Mouse (Mus musculus): Measurements from ENCODE around the gene Zc3hav1. TPM values are rescaled to one million over a fixed set of nuclear protein-coding genes. Genes with fewer than 3 reads are reported as not detected.

The Zc3hav1 gene
- polyA plus RNA-seq, 1 experiment, result 12.2 TPM

GRCm38 (mm10) chr6:38342666-38342992, 11.8 kb downstream of the Zc3hav1 start:
- DNase-seq, result no peak
- TF ChIP-seq CTCF (conservative IDR thresholded peaks at IDR 0.05; ENCODE audit: insufficient read depth, insufficient read length, low read depth, low read length), result no peak
- TF ChIP-seq POLR2A (IDR thresholded peaks at IDR 0.05; ENCODE audit: low read depth, low read length), result no peak
- no peak overlapping the region for H3K4me3 ChIP-seq (ENCODE audit: insufficient read depth, low read depth, low read length)
- H3K4me1 ChIP-seq (ENCODE audit: control insufficient read depth, insufficient read depth, low read length), result 0 out of 2 replicates have a peak, but pooled peaks cover 8% of the 10 kb centered on the region
- no peaks in the 10 kb centered on the region for H3K27me3 ChIP-seq (replicated peaks; ENCODE audit: control insufficient read depth, insufficient read depth, low read length)
- H3K36me3 ChIP-seq (ENCODE audit: control insufficient read depth, insufficient read depth, low read length), result no peaks in the 10 kb centered on the region
- WGBS, result 76% methylated on average over 8 of the region's 8 CpGs
- H3K27ac ChIP-seq (ENCODE audit: insufficient read depth, low read depth, low read length), result no peak overlapping the region

DNA sequence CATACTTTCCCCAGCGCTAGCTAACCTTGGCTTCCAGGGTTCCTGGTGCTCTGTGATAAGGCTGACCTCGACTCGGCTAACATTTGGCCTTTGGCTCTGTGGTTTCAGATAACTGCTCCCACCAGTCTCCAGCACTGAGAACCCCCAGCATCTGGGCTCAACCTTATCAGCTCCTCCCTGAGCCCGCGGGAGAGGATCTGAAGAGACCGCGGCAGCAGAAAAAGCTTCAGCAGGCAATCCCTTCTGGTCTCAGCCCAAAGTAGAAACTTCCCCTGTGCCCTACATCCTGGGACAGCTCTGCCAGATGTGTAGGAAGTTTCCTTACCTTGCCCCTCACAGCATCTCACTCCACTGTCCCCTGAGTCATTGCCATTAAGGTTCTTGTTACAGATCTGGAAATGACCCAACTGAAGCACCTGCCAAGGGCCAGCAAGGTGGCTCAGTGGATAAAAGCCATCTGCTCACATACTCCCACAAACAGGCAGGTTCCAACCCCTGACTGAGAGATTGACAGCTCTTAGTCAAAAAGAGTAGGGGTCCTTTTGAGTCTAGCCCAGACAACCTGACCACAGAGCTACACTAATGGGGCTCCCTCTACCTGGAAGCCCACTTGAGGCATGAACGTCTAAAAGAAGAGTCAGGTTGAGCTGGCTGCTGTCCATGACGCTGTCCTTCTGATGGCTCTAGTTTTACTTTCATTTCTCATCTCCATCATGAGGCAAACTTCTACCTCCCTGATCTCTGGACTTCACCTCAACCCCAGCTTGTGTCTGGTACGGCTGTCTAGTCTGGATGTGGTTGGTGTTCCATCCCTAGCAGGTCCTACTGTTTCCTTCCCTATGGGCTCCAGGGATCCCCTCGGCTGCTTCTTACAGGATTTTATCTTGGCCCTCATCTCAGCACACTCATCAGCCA, 12.4 kb downstream of the Zc3hav1 start:
- DNase-seq, result no peak
- H3K36me3 ChIP-seq (ENCODE audit: control insufficient read depth, insufficient read depth, low read length), result no peaks in the 10 kb centered on the region
- H3K27me3 ChIP-seq (replicated peaks; ENCODE audit: control insufficient read depth, insufficient read depth, low read length), result no peaks in the 10 kb centered on the region
- H3K27ac ChIP-seq (ENCODE audit: insufficient read depth, low read depth, low read length), result no peak overlapping the region
- WGBS, result 55% methylated on average over 11 of the region's 11 CpGs
- 0 out of 2 replicates have a peak, but pooled peaks cover 8% of the 10 kb centered on the region for H3K4me1 ChIP-seq (ENCODE audit: control insufficient read depth, insufficient read depth, low read length)
- TF ChIP-seq POLR2A (IDR thresholded peaks at IDR 0.05; ENCODE audit: low read depth, low read length) (no peak), CTCF (conservative IDR thresholded peaks at IDR 0.05; ENCODE audit: insufficient read depth, insufficient read length, low read depth, low read length) (no peak)
- H3K4me3 ChIP-seq (ENCODE audit: insufficient read depth, low read depth, low read length), result no peak overlapping the region

GRCm38 (mm10) chr6:38339078-38339477, 15.3 kb downstream of the Zc3hav1 start:
- H3K36me3 ChIP-seq (ENCODE audit: control insufficient read depth, insufficient read depth, low read length), result no peaks in the 10 kb centered on the region
- no peak for DNase-seq
- WGBS, result 89% methylated on average over 2 of the region's 2 CpGs
- no peak overlapping the region for H3K27ac ChIP-seq (ENCODE audit: insufficient read depth, low read depth, low read length)
- no peaks in the 10 kb centered on the region for H3K27me3 ChIP-seq (replicated peaks; ENCODE audit: control insufficient read depth, insufficient read depth, low read length)
- H3K4me1 ChIP-seq (ENCODE audit: control insufficient read depth, insufficient read depth, low read length), result 0 out of 2 replicates have a peak, but pooled peaks cover 3% of the 10 kb centered on the region
- no peak overlapping the region for H3K4me3 ChIP-seq (ENCODE audit: insufficient read depth, low read depth, low read length)
- TF ChIP-seq CTCF (conservative IDR thresholded peaks at IDR 0.05; ENCODE audit: insufficient read depth, insufficient read length, low read depth, low read length) (no peak), POLR2A (IDR thresholded peaks at IDR 0.05; ENCODE audit: low read depth, low read length) (no peak)

GRCm38 (mm10) chr6:38337951-38338350, 16.5 kb downstream of the Zc3hav1 start:
- Histone ChIP-seq H3K4me3 (ENCODE audit: insufficient read depth, low read depth, low read length) (no peak overlapping the region), H3K36me3 (ENCODE audit: control insufficient read depth, insufficient read depth, low read length) (no peaks in the 10 kb centered on the region), H3K4me1 (ENCODE audit: control insufficient read depth, insufficient read depth, low read length) (0 out of 2 replicates have a peak, but pooled peaks cover 3% of the 10 kb centered on the region), H3K27me3 (replicated peaks; ENCODE audit: control insufficient read depth, insufficient read depth, low read length) (no peaks in the 10 kb centered on the region), H3K27ac (ENCODE audit: insufficient read depth, low read depth, low read length) (no peak overlapping the region)
- DNase-seq, result peak; percentile 42
- no peak for TF ChIP-seq POLR2A (IDR thresholded peaks at IDR 0.05; ENCODE audit: low read depth, low read length)
- no peak for TF ChIP-seq CTCF (conservative IDR thresholded peaks at IDR 0.05; ENCODE audit: insufficient read depth, insufficient read length, low read depth, low read length)
- 67% methylated on average over 6 of the region's 6 CpGs for WGBS

- 88% methylated on average over 4 of the region's 4 CpGs for WGBS
- DNase-seq, result no peak
- no peaks in the 10 kb centered on the region for H3K27me3 ChIP-seq (replicated peaks; ENCODE audit: control insufficient read depth, insufficient read depth, low read length)
- no peaks in the 10 kb centered on the region for H3K36me3 ChIP-seq (ENCODE audit: control insufficient read depth, insufficient read depth, low read length)
- H3K4me3 ChIP-seq (ENCODE audit: insufficient read depth, low read depth, low read length), result no peak overlapping the region
- H3K4me1 ChIP-seq (ENCODE audit: control insufficient read depth, insufficient read depth, low read length), result 0 out of 2 replicates have a peak, but pooled peaks cover under 1% of the 10 kb centered on the region
- H3K27ac ChIP-seq (ENCODE audit: insufficient read depth, low read depth, low read length), result no peak overlapping the region
- peak; percentile 25; the same call in 1 of the 2 replicates for TF ChIP-seq CTCF (conservative IDR thresholded peaks at IDR 0.05; ENCODE audit: insufficient read depth, insufficient read length, low read depth, low read length)
- no peak for TF ChIP-seq POLR2A (IDR thresholded peaks at IDR 0.05; ENCODE audit: low read depth, low read length)
These were observed 17.2 kb downstream of the Zc3hav1 start for GRCm38 (mm10) chr6:38337166-38337705.

- no peak overlapping the region for H3K4me3 ChIP-seq (ENCODE audit: insufficient read depth, low read depth, low read length)
- no peak for DNase-seq
- H3K27me3 ChIP-seq (replicated peaks; ENCODE audit: control insufficient read depth, insufficient read depth, low read length), result no peaks in the 10 kb centered on the region
- TF ChIP-seq POLR2A (IDR thresholded peaks at IDR 0.05; ENCODE audit: low read depth, low read length) (no peak), CTCF (conservative IDR thresholded peaks at IDR 0.05; ENCODE audit: insufficient read depth, insufficient read length, low read depth, low read length) (no peak)
- H3K36me3 ChIP-seq (ENCODE audit: control insufficient read depth, insufficient read depth, low read length), result no peaks in the 10 kb centered on the region; the same call in 1 of the 2 replicates
- WGBS, result 41% methylated on average over 6 of the region's 6 CpGs
- no peaks in the 10 kb centered on the region for H3K4me1 ChIP-seq (ENCODE audit: control insufficient read depth, insufficient read depth, low read length)
- no peak overlapping the region for H3K27ac ChIP-seq (ENCODE audit: insufficient read depth, low read depth, low read length)
These were observed 19.1 kb downstream of the Zc3hav1 start for GRCm38 (mm10) chr6:38335264-38335663.

- H3K4me3 ChIP-seq (ENCODE audit: insufficient read depth, low read depth, low read length), result no peak overlapping the region
- TF ChIP-seq CTCF (conservative IDR thresholded peaks at IDR 0.05; ENCODE audit: insufficient read depth, insufficient read length, low read depth, low read length) (peak; percentile 75), POLR2A (IDR thresholded peaks at IDR 0.05; ENCODE audit: low read depth, low read length) (no peak)
- no peak overlapping the region for H3K27ac ChIP-seq (ENCODE audit: insufficient read depth, low read depth, low read length)
- peak; percentile 44 for DNase-seq
- H3K27me3 ChIP-seq (replicated peaks; ENCODE audit: control insufficient read depth, insufficient read depth, low read length), result no peaks in the 10 kb centered on the region
- H3K36me3 ChIP-seq (ENCODE audit: control insufficient read depth, insufficient read depth, low read length), result peaks cover 4% of the 10 kb centered on the region
- no peaks in the 10 kb centered on the region for H3K4me1 ChIP-seq (ENCODE audit: control insufficient read depth, insufficient read depth, low read length)
- WGBS, result 34% methylated on average over 4 of the region's 4 CpGs
These were observed 27.8 kb downstream of the Zc3hav1 start for GRCm38 (mm10) chr6:38326596-38326995.
